Mouse (Mus musculus) stomach, embryonic 14.5 days (tissue): ENCODE results near the gene Rin2. TPM values are rescaled to one million over a fixed set of nuclear protein-coding genes. Genes with fewer than 3 reads are reported as not detected.

Experiments
- ATAC-seq: fragments of 200-750 bp; cut with Nextera tagmentation; 2 replicates; pipeline ENCODE4 v1.8.0; 2017; ENCODE audit warnings: low read depth, moderate TSS enrichment; ENCODE audit not compliant: insufficient number of reproducible peaks, insufficient read depth, low FRiP score
- H3K27ac ChIP-seq: fragments of 300-500 bp; sonication (generic); 2 replicates; pipeline ENCODE4 v1.5.1; 2014; ENCODE audit warnings: mild to moderate bottlenecking, low read length, moderate library complexity, mixed read lengths
- H3K27me3 ChIP-seq: fragments of 300-500 bp; sonication (generic); 2 replicates; pipeline ENCODE4 v1.6.1; 2014; ENCODE audit warnings: low read length, control low read depth, mixed read lengths; ENCODE audit not compliant: control insufficient read depth, insufficient read depth
- H3K36me3 ChIP-seq: fragments of 300-500 bp; sonication (generic); 2 replicates; pipeline ENCODE4 v1.6.1; 2014; ENCODE audit warnings: mild to moderate bottlenecking, control low read depth, low read length, moderate library complexity, mixed read lengths; ENCODE audit not compliant: control insufficient read depth, insufficient read depth
- H3K4me1 ChIP-seq: fragments of 300-500 bp; sonication (generic); 2 replicates; pipeline ENCODE4 v1.6.1; 2014; ENCODE audit warnings: low read length, control low read depth, mixed read lengths; ENCODE audit not compliant: control insufficient read depth, insufficient read depth
- H3K4me2 ChIP-seq: fragments of 300-500 bp; sonication (generic); replicated peaks from 2 replicates; pipeline ENCODE4 v1.6.1; 2014; ENCODE audit warnings: low read depth, low read length, control low read depth
- H3K4me3 ChIP-seq: fragments of 300-500 bp; sonication (generic); 2 replicates; pipeline ENCODE4 v1.5.1; 2014; ENCODE audit warnings: low read depth, low read length, control low read depth
- H3K9ac ChIP-seq: fragments of 300-500 bp; sonication (generic); replicated peaks from 2 replicates; pipeline ENCODE4 v1.6.1; 2014; ENCODE audit warnings: low read depth, mild to moderate bottlenecking, control low read depth, low read length, moderate library complexity, mixed read lengths
- H3K9me3 ChIP-seq: fragments of 300-500 bp; sonication (generic); 2 replicates; pipeline ENCODE4 v1.6.1; 2016; ENCODE audit warnings: low read depth, low read length, control low read depth; ENCODE audit not compliant: control insufficient read depth
- WGBS: fragments of 180-500 bp; shearing (Covaris S2); extraction: QIAGEN DNeasy Blood & Tissue Kit; methylation state at CpG from one replicate; pipeline ENCODE4 v1.1.7; 2014; 5-methylcytosine and 5-hydroxymethylcytosine counted together
- polyA plus RNA-seq: library from polyadenylated mRNA; unstranded; fragments of >200 nt; fragmentation: Nextera tagmentation; extraction: Ambion mirVana; gene quantifications from 2 replicates; pipeline ENCODE4 v1.2.1, GENCODE M21; 2014

Gene Rin2
- polyA plus RNA-seq, 1 experiment from 2014 or later: 38.0 TPM

GRCm38 (mm10) chr2:145880887-145881747, 206.1 kb downstream of the Rin2 start:
- peaks cover 16% of the 10 kb centered on the region for H3K4me1 ChIP-seq
- ATAC-seq: no peak
- H3K27me3 ChIP-seq: no peaks in the 10 kb centered on the region
- H3K9ac ChIP-seq: no peak overlapping the region
- 82% methylated on average over 11 of the region's 11 CpGs for WGBS
- H3K9me3 ChIP-seq: no peaks in the 10 kb centered on the region
- H3K4me2 ChIP-seq: no peak overlapping the region
- peaks cover 44% of the 10 kb centered on the region for H3K36me3 ChIP-seq
- H3K27ac ChIP-seq: no peak overlapping the region
- H3K4me3 ChIP-seq: no peak overlapping the region

GRCm38 (mm10) chr2:145881932-145882331, 206.9 kb downstream of the Rin2 start:
- H3K27me3 ChIP-seq: no peaks in the 10 kb centered on the region
- no peak for ATAC-seq
- WGBS: 91% methylated on average over 5 of the region's 5 CpGs
- H3K4me1 ChIP-seq: peaks cover 16% of the 10 kb centered on the region
- H3K27ac ChIP-seq: no peak overlapping the region
- H3K4me3 ChIP-seq: no peak overlapping the region
- no peak overlapping the region for H3K4me2 ChIP-seq
- no peaks in the 10 kb centered on the region for H3K9me3 ChIP-seq
- no peak overlapping the region for H3K9ac ChIP-seq
- peaks cover 36% of the 10 kb centered on the region for H3K36me3 ChIP-seq

GRCm38 (mm10) chr2:145882398-145882797, 207.4 kb downstream of the Rin2 start:
- Histone ChIP-seq H3K4me2 (no peak overlapping the region), H3K9ac (no peak overlapping the region), H3K27me3 (no peaks in the 10 kb centered on the region), H3K4me3 (no peak overlapping the region), H3K27ac (no peak overlapping the region), H3K9me3 (no peaks in the 10 kb centered on the region), H3K36me3 (peaks cover 32% of the 10 kb centered on the region), H3K4me1 (peaks cover 18% of the 10 kb centered on the region)
- WGBS: 29% methylated on average over 2 of the region's 2 CpGs
- ATAC-seq: no peak

GRCm38 (mm10) chr2:145884036-145884912, 209.3 kb downstream of the Rin2 start:
- H3K4me1 ChIP-seq: peaks cover 28% of the 10 kb centered on the region

GRCm38 (mm10) chr2:145884913-145885785, 210.1 kb downstream of the Rin2 start:
- H3K27me3 ChIP-seq: no peaks in the 10 kb centered on the region
- no peaks in the 10 kb centered on the region for H3K9me3 ChIP-seq
- peaks cover 24% of the 10 kb centered on the region for H3K36me3 ChIP-seq
- ATAC-seq: peak; percentile 47; the same call in 1 of the 2 replicates
- no peak overlapping the region for H3K4me2 ChIP-seq
- peak overlapping the region; percentile 84 for H3K27ac ChIP-seq
- 46% methylated on average over 14 of the region's 14 CpGs for WGBS
- H3K4me1 ChIP-seq: peaks cover 28% of the 10 kb centered on the region
- no peak overlapping the region for H3K4me3 ChIP-seq
- H3K9ac ChIP-seq: no peak overlapping the region

More at GRCm38 (mm10) chr2:145884036-145884912, 209.3 kb downstream of the Rin2 start:
- WGBS: 36% methylated on average over 17 of the region's 17 CpGs
- H3K4me2 ChIP-seq: no peak overlapping the region
- peaks cover 30% of the 10 kb centered on the region for H3K36me3 ChIP-seq
- H3K27me3 ChIP-seq: no peaks in the 10 kb centered on the region
- 0 out of 2 replicates have a peak, but pooled peaks have one; percentile 7 for ATAC-seq
- H3K9ac ChIP-seq: no peak overlapping the region
- peak overlapping the region; percentile 84 for H3K27ac ChIP-seq
- H3K9me3 ChIP-seq: no peaks in the 10 kb centered on the region
- no peak overlapping the region for H3K4me3 ChIP-seq

- no peak overlapping the region for H3K4me3 ChIP-seq
- WGBS: 53% methylated on average over 14 of the region's 14 CpGs
- H3K36me3 ChIP-seq: peaks cover 15% of the 10 kb centered on the region
- H3K4me2 ChIP-seq: no peak overlapping the region
- peak overlapping the region; percentile 78 for H3K27ac ChIP-seq
- H3K4me1 ChIP-seq: peaks cover 28% of the 10 kb centered on the region
- H3K9me3 ChIP-seq: no peaks in the 10 kb centered on the region
- no peak overlapping the region for H3K9ac ChIP-seq
- no peak for ATAC-seq
- no peaks in the 10 kb centered on the region for H3K27me3 ChIP-seq
Measured at GRCm38 (mm10) chr2:145887937-145888765, 213.1 kb downstream of the Rin2 start.

- no peak overlapping the region for H3K4me2 ChIP-seq
- H3K27ac ChIP-seq: peak overlapping the region; percentile 78
- WGBS: 56% methylated on average over 6 of the region's 6 CpGs
- H3K4me3 ChIP-seq: no peak overlapping the region
- peaks cover 15% of the 10 kb centered on the region for H3K36me3 ChIP-seq
- no peak overlapping the region for H3K9ac ChIP-seq
- ATAC-seq: 0 out of 2 replicates have a peak, but pooled peaks have one; percentile 21
- H3K27me3 ChIP-seq: no peaks in the 10 kb centered on the region
- H3K9me3 ChIP-seq: no peaks in the 10 kb centered on the region
- peaks cover 27% of the 10 kb centered on the region for H3K4me1 ChIP-seq
Measured at GRCm38 (mm10) chr2:145888766-145889480, 213.9 kb downstream of the Rin2 start.
